Mouse (Mus musculus) retina, embryonic 14.5 days (tissue): ENCODE measurements around the gene N4bp2l1.

Experiments
- DNase-seq: peaks from one replicate; pipeline ENCODE4 v3.0.0-alpha.2; 2015; ENCODE audit warnings: low spot score

N4bp2l1 gene

DNA sequence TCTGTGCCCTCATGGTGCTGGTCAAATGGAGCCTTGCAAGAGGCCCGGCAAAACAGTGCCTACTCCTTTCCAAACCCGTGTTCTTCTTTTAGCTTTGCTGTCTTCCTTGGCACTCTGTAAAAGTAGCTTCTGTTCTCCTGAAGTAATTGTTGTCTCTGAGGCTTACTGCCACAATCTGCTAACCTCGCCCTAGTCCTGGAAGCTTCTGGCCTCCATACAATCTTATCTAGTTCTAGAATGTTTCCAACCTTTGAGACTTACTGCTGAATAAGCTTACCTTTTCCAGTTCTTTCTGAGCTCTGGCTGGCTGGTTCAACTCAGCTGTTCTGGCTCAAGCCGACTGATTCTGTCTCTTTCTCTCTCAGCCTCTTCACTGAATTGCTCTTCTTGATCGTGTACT is 35.2 kb downstream of the N4bp2l1 start:
- no peak for DNase-seq

DNA sequence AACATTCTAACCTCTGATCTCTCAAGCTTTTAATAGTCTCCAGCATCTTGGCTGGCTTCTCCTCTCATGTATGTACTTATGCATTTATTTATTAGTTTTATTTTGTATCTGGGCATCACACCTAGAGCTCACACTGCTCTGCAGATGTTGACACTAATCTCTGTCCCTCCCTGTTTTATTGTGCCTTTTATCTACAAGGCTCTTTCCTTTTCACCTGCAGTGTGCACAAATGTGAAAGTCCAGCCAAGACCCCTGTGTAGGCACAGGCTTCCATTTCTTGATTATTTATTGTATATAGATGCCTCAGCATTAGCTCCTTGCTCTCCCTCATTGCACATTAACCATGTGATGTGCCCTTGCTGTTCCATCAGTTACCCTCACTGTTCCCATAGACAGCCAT is 35.6 kb downstream of the N4bp2l1 start:
- no peak for DNase-seq

DNA sequence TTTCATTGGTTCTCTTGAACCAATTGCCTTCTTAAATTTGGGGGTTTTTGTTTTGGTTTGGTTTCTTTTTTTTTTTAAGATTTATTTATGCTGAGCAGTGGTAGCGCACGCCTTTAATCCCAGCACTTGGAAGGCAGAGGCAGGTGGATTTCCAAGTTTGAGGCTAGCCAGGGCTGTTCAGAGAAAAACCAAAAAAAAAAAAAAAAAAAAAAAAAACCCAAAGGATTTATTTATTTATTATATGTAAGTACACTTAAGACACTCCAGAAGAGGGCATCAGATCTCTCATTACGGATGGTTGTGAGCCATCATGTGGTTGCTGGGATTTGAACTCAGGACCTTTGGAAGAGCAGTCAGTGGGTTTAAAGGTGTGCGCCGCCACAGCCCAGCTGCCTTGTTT is 36.1 kb downstream of the N4bp2l1 start:
- DNase-seq: no peak

DNA sequence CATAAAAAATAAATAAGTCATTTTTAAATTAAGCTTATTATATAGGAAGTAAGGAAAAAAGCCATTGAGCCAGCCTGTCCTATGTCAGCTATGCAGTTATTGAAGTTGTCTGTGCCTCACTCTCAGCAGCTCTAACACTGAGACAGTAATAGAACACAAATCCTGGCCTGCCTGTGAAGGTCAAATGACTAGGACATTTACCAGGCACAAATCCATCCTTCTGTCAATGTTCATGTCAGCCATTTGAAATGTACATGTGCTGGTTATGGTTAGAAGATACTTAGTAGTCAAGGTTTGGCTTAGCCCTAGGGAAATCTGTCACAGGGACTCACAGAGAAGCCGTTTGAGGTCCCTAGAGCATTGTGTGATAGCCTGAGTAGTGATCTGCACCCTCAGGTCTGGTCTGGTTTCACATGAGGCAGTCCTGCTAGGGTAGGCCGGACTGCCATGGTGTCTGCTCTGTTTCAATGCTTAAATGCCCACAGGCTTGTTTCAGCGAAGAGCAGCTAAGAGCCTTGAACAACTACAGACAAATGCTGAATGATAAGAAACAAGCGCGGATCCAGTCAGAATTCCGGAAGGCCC is 37.4 kb downstream of the N4bp2l1 start:
- no peak for DNase-seq

DNA sequence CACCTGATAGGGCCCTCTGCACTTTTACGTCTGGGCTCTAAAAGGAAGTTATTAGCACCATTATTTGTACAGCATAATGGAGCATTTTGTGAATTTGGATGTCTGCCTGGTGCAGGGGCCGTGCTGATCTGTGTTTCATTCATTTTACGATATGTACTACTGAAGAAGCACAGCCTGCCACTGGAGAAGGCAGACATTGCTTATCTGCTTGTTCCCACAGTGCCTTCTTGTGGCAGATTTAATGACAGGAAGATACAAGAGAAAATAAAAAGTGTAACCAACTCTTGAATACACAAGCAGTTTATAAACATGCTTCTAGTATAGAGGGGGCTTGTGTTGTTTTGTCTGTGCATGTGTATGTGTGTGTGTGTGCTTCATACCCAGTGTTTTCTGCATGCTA is 45.4 kb downstream of the N4bp2l1 start:
- DNase-seq: no peak

DNA sequence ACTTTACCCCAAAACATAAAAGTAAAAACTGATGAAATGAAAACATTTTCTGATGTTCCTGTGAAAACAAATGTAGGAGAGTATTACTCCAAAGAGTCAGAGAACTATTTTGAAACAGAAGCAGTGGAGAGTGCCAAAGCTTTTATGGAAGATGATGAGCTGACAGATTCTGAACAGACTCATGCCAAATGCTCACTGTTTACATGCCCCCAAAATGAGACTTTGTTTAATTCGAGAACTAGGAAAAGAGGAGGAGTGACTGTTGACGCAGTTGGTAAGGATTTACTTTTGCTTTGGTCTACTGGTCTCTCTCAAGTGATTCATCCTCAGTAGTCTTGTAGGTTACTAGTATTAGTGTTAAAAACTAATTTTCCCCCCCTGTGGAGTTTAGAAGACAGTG is 53.8 kb downstream of the N4bp2l1 start:
- DNase-seq: no peak

DNA sequence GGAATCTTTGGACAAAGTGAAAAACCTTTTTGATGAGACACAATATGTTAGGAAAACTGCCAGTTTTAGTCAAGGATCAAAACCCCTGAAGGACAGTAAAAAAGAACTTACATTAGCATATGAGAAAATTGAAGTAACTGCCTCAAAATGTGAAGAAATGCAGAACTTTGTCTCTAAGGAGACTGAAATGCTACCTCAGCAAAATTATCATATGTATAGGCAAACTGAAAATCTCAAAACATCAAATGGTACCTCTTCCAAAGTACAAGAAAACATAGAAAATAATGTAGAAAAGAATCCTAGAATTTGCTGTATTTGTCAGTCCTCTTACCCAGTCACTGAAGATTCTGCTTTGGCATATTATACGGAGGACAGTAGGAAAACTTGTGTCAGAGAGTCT is 55.7 kb downstream of the N4bp2l1 start:
- DNase-seq: no peak

DNA sequence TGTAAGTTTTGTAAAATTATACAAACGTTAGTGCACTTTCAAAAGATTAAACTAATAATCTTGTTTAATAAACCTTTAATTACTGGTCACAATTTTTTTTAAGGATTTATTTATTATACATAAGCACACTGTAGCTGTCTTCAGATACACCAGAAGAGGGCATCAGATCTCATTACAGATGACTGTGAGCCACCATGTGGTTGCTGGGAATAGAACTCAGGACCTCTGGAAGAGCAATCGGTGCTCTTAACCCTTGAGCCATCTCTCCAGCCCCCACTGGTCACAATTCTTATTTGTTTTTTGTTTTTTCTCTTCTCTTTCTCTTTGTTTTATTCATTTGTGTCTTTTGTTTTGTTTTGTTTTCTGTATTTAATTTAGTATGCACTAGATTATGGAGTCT is 71.7 kb downstream of the N4bp2l1 start:
- no peak for DNase-seq

DNA sequence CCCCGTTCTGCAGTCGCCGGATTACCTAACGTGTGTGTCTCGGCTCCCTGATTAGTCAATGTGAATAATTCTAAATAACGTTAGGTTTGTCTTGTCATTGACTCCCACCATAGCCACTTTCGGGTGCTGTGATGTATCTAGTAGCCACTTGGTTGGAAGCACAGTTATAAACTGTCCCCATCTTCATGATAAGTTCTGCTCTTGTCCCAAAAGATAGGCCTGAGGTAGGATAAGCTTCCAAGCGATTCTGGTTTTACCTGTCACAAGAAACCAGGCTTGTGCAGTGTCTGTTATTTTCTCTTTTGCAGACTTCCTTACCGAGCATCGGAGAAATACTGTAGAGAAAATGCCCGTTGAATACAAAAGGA is 74.1 kb downstream of the N4bp2l1 start:
- DNase-seq: no peak

DNA sequence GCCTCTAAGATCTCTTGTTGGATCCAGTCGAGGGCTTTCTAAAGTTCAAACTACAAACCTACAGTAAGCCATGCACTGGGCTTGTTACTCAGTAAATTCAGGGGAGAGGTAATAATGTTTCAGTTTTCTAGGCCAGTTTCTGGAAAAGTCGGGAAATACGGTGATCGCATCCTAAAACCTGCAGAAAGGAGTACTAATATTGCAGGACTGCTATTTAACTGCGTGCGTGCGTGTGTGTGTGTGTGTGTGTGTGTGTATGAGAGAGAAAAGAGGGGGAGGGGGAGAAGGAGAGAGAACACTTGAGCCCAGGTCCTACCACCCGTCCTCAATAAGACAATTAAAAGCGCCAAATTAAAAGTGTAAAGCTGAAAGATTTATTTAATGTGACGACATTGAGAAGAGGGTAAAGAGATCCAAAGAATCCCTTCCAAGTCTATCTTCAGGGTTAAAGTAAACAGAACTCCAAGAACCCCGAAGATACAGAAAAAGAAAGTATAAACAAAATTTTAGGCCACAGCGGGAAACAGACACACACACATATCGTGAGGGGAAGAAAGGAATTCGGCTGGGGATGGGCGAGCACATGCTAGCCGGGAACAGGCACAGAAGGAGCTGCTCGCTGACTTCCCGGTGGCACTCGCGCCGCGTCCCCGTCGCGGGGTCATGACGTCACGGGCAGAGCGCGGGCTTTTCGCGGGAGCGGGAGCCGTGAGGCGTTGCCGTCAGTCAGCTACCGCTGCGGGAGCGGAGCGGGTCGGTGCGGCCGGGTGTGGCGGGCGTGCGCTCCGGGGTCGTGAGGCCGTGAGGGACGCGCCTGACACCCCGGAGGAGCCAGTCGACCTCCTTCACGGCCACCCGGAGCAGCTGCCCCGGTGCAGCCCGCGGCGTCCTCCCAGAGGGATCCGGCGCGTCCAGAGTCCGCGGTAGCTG is 74.8 kb downstream of the N4bp2l1 start, which contains the start of gene Brca2:
TSS of gene Brca2 (plus strand) at position 694 of the 930 bp plus-strand sequence.
- peak; percentile 91 for DNase-seq
